Mouse (Mus musculus): Measurements from ENCODE around the gene Nav2.
A peak's percentile ranks its signal among the peaks of the same experiment; 100 is the strongest.

DNA sequence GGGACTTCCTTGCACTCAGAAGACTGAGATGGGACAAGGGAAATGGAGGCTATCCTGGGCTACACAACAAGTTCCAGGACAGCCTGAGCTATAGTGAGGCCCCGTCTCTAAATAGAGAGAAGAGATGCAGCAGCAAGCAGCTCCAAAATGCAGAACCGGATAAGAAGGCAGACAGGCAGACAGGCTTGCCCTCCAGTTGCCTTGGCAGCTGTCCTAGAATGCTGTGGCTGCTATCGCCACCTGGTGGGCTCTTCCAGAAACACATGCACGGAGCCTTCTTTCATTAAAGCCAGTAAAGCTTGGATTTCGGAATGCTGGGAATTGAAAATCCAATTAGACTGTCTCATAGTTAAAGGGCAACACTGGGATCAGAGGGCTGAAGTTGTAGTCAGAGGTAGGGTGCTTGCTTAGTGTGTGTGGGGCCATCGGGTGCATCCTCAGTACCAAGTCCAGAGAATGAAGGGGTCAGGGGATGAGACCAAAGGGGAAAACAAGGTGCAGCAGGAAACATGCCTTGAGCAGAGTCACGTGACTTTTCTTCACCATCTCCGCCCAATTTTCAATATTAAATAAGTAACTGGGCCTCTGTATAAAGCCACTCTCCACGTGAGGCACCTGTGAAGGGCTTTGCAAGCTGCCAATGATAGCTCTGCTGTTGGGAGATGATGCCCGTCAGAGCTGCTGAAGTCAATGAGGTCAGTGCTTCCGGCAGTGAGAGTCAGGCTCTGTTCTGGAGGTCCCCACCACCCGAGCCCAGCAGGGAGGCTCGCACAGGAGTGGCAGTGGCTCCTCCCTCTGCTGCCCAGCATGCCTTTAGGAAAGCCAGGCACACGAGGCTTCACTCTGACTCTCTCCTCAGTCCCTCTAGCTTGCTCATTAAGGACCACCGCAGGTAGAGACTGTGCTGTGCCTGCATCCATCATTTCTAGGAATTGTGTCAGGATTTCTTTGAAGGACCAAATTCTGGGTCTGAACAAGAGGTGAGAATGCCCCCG is 364.2 kb downstream of the Nav2 start:
- TF ChIP-seq POLR2A (IDR thresholded peaks at IDR 0.05; ENCODE audit: insufficient read depth, low read depth, low read length), result no peak
- TF ChIP-seq EP300 (IDR thresholded peaks at IDR 0.05; ENCODE audit: insufficient read depth, low read depth, low read length), result peak; percentile 90; the same call in 1 of the 2 replicates
- peak; percentile 97 for TF ChIP-seq CTCF (IDR thresholded peaks at IDR 0.05)

All from heart, adult 2 months (tissue).